Mouse (Mus musculus): ENCODE results near the gene Serpine3.
A peak's percentile ranks its signal among the peaks of the same experiment; 100 is the strongest.
"Not testable (repeated sequence)": the region's sequence is repeated elsewhere in the genome, so short reads cannot be mapped to it uniquely, and the experiment has no call there.

Serpine3 gene

DNA sequence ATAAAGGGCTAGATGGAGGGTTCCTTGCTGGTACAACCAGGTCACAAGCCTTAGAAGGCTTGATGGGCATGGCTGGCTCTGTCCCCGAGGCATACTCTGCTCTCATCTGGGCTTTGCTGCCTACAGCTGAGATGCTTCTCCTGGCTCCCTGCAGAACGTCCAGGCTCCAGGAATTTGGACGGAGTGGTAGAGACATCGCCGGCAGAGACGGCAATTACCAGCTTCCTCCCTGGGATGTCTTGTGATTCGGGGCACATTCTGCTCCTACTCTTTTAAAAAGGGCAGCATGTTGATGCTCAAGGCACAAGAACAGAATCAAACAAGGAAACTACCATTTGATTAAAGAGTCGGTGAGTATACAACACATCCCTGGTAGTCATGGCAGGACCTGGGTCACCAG, at the start of gene Serpine3:
Serpine3 (plus strand) TSS at position 301 of the 400 bp plus-strand sequence.
- DNase-seq (ENCODE audit: low read depth, low spot score), result no peak

GRCm38 (mm10) chr14:62622393-62622792, 41.1 kb upstream of the Serpine3 start:
- DNase-seq (ENCODE audit: low read depth, low spot score), result no peak

DNA sequence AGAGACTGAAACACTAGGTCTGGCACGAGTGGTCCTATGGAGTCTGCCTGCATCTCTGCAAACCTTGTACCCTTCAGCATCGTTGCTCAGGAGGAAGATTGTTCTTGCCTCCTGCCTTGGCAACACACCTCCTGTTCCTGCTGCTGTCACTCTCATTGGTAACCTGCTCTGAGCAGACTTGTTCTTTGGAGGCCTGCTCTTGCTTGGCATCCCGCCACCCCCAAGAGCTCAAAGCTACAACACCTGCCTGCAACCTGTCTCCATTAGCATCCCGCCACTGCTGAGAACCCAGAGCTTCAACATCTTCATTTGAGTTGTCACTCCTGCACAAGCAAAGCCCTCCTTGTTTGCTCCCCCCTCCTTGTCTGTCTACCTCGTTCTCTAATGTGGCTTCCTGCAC, 35.5 kb upstream of the Serpine3 start:
- no peak for DNase-seq (ENCODE audit: low read depth, low spot score)

DNA sequence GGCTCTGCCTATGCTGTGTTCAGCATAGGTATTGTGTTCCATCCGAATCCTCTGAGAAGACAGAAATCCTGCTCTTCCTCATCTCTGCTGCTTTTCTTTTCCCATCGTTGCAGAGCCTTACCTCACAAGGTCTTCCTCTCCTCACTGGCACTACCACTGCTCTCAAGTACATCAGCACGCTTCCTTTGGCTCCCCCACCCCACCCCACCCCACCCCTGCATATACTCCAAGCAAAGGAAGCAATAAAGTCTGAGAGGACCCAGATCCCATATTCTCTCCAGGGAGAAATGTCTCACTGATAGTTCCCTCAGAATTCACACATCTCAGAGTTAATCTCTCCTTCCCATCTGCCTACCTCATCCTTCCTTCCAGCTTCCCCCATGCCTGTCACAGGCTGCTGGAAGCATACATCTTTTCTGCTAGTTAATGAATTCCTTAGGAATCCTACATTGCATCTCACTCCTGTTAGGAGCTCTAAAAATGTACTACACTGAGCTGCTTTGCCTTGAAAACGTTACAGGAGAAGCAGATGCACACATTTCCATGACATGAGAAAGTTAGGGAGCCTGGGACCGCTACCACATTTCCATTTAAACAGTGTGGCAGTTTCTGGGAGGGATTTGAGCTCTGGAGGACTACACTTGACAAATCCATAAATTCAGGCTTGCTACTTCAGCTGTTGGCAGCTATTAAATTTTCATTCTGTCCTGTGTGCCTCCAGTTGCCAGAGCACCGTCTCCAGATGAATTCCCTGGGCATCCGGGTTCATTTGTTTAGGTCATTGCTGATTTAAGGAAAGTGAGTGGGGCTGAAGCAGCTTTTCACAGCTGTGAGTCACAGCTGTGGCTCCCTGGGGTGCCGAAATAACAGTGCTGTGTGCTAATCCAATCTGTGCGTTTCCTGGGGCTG, 25.8 kb upstream of the Serpine3 start:
- no peak for DNase-seq (ENCODE audit: low read depth, low spot score)

GRCm38 (mm10) chr14:62638345-62638702, 25.1 kb upstream of the Serpine3 start:
- no peak for DNase-seq (ENCODE audit: low read depth, low spot score)

GRCm38 (mm10) chr14:62639111-62639510, 24.4 kb upstream of the Serpine3 start:
- peak; percentile 33 for DNase-seq (ENCODE audit: low read depth, low spot score)

GRCm38 (mm10) chr14:62639551-62639950, 23.9 kb upstream of the Serpine3 start:
- DNase-seq (ENCODE audit: low read depth, low spot score), result no peak

DNA sequence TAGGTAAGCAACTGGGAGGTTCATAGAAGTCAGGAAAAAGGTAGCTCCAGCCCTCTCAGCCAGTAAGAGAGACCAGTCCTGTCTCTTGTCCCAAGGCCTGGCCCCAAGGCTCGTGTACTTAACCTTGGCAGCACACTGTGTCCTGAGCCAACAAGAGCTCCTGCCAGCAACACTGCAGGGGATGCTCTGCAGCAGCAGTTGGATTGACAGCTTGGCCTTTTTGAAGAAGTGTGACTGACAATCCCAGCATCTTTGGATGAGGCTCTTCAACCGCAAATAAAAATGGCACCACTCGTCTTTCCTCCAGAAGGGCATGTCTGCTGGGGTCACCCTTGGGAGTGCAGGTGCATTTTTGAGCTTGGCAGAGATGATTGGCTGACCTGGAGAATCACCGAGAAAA, 23.1 kb upstream of the Serpine3 start:
- DNase-seq (ENCODE audit: low read depth, low spot score), result no peak

GRCm38 (mm10) chr14:62642368-62642767, 21.1 kb upstream of the Serpine3 start:
- DNase-seq (ENCODE audit: low read depth, low spot score), result not testable (repeated sequence)

DNA sequence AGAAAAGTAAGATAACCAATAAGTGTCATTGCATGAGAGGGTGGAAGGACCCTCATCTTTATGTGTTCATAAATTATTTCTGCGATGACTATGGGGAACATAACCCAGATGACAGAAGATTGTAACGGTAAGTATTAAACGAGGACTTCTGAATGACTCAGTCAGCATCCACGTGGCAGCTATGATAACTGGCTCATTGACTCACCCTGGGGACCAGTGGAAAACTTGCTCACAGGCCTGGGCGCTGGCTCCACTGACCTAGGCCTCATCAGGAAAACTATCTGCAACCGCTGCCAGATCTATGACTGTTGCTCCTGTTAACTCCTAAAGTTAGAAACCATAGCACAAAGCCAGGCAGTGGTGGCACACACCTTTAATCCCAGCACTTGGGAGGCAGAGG, 15.1 kb upstream of the Serpine3 start:
- DNase-seq (ENCODE audit: low read depth, low spot score), result no peak

- no peak for DNase-seq (ENCODE audit: low read depth, low spot score)
These were observed 13.1 kb upstream of the Serpine3 start for GRCm38 (mm10) chr14:62650376-62650775.

DNA sequence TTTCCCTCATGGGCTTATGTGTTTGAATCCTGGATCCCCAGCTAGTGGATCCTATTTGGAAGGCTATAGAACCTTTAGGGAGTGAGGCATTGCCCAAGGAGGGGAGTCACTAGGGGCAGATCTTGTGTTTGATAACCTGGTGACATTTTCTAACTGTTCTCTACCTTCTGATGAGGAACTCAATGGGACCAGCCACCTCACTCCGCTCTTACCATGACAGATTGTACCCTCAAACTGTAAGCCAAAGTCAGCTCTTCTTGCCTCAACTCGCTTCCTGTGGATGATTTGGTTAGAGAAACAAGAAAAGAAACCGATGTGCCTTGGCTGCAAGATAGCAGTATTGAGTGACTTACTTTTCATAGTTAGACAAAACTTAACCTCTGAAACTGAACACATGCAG, 11.7 kb upstream of the Serpine3 start:
- DNase-seq (ENCODE audit: low read depth, low spot score), result no peak

- no peak for DNase-seq (ENCODE audit: low read depth, low spot score)
These were observed 7.5 kb upstream of the Serpine3 start for GRCm38 (mm10) chr14:62655996-62656395.

- DNase-seq (ENCODE audit: low read depth, low spot score), result peak; percentile 62
These were observed 6.0 kb upstream of the Serpine3 start for GRCm38 (mm10) chr14:62657469-62657868.

GRCm38 (mm10) chr14:62662381-62662780, 1.1 kb upstream of the Serpine3 start:
- DNase-seq (ENCODE audit: low read depth, low spot score), result no peak

DNA sequence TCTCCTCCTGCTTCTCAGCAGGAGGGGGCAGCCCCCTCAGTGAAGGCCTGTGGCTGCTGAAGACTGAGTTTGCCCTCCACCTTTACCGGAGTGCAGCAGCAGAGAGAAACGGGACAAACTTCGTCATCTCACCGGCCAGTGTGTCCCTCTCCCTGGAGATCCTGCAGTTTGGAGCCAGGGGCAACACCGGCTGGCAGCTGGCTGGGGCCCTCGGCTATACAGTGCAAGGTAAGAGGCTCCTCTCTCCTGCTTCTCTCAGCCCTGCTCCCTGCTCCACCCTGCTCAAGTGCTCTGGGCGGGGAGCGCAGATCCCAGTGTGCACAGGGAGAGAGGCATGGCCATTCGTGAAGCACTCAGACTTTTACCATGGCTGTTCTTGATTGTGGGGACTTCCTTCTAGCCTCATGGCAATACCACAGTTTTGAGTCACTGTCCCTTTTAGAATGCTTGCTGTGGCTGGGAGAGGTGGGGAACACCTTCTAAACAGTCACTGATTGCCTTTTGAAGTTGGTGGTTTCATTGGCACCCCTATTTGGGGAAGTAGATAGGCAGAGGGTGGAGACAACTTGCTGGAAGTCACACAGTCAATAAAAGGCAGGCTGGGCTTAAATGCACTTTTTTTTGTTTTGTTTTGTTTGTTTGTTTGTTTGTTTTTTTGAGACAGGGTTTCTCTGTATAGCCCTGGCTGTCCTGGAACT, 1.7 kb downstream of the Serpine3 start:
- DNase-seq (ENCODE audit: low read depth, low spot score), result peak; percentile 41

GRCm38 (mm10) chr14:62673646-62674045, 10.2 kb downstream of the Serpine3 start:
- no peak for DNase-seq (ENCODE audit: low read depth, low spot score)

DNA sequence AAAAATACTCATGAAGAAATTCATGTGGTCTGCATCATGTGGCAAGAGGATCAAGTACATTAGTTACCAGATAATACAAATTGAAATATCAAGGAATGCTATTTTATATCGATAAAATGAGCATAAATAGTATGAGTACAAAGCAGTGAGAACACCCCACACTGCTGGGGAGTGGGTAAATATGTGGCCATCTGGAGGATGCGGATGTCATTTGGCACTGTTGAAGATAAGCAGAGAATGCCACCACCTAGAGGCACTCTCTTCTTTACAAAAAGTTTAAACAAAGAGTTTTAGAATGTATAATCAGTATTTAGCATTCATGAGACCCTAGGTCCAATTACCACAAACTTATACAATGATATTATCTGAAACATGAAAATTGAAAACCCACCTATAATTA, 54.7 kb downstream of the Serpine3 start:
- DNase-seq (ENCODE audit: low read depth, low spot score), result no peak

- no peak for DNase-seq (ENCODE audit: low read depth, low spot score)
These were observed 58.2 kb downstream of the Serpine3 start for GRCm38 (mm10) chr14:62721625-62722024.

DNA sequence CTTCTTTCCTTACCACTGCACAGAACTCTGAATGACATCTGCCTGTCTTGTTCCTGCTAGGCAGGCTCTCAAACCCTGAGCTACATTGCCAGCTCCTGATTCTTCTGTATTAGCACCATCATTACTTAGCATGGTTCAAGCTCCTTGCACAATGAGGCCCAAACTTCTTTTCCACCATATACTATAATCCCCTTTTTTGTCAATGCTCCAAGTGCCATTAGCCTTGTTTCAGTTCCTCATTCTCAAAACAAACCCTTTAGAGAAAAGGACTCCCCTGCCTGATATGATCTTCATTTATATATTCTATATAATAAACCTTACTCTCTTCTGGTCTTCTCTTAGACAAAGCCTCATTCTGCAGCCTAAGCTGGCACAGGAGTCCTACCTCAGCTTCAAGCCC, 61.1 kb downstream of the Serpine3 start:
- peak; percentile 35 for DNase-seq (ENCODE audit: low read depth, low spot score)

DNA sequence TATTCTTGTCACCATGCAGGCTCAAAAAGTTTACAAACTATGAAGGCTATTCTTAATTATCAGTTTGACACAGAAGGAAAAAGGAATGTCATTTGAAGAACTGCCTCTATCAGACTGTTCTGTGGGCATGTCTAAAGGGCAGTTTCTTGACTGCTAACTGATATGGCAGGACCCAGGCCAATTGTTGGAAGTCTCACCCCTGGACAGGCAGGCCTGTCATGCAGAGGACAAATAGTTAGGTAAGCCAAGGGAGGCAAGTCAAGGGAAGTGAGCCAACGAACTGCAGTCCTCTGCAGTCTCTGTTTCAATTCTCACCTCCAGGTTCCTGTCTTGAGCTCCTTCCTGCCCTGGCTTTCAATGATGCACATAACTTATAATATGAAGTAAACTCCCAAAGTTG, 68.4 kb downstream of the Serpine3 start:
- DNase-seq (ENCODE audit: low read depth, low spot score), result no peak

DNA sequence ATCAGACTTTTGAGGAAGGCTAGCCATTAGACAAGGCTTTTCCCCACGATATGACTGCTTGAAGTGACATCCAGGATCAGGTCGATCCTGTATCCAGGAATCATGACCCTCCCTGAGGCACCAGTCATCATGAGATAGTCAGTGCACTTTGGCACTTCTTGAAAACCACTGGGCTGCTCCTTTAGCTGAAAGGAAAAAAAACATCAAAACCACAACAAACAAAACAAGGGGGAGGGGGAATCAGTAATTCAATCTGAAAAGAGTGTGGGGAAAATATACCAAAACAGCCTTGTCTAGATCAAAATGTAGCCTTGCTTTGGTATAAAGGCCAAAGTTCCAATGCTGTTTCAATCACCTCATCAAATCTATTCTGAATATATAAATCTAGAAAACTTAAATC, 70.2 kb downstream of the Serpine3 start:
- no peak for DNase-seq (ENCODE audit: low read depth, low spot score)

DNA sequence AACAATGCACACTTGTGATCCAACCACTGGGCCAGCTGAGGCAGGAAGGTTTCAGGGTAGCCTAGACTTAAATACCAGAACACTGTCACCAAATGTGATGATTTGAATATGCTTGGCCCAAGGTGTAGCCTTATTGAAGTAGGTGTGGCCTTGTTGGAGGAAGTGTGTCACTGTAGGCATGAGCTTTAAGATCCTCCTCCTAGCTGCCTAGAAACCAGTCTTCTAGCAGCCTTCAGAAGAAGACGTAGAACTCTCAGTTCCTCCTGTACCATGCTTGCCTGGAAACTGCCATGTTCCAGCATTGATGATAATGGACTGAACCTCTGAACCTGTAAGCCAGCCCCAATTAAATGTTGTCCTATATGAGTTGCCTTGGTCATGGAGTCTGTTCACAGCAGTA, 72.2 kb downstream of the Serpine3 start:
- peak; percentile 57 for DNase-seq (ENCODE audit: low read depth, low spot score)
